Mouse (Mus musculus) MEL-GATA-1-ER (cell line): Measurements from ENCODE around the gene Lpp.

ENCODE experiments used
- DNase-seq: peaks from one replicate; pipeline ENCODE4 v3.0.0-alpha.2; 2012; ENCODE audit warnings: low read depth; ENCODE audit errors: extremely low read depth

Lpp gene

DNA sequence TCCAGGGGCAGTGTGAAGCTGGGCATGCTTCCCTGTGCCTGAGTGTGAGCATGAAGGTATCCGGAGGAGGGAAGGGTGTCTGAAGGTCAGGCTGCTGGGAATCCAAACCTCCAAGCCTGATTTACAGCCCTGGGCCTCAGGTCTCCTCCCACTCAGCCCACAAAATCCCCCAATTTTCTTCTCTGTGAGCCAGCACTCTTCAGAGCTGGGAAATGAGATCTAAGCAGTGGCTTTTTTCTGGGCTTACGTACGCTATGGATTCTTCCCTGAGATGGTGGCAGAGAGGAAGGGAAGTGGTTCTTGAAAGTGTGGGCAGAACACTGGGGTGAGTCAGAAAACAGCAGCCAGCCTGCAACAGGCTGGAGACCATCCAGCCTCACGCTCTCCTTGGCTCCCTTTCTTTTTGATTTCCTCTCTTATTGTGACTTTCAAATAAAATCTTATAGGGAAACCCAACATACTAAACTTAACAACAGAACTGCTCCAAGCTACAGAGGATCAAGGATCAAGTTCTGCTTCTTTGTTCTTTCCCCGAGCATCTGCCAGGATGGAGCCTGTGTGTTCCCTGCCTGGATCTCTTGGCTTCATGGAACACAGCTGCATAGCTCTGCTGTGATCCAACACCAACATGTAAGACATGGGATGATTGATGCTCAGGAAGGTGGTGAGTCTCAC, 648.7 kb downstream of the Lpp start:
- no peak for DNase-seq
